Mouse (Mus musculus) liver, embryonic 12.5 days (tissue): ENCODE measurements around the gene Npw. TPM values are rescaled to one million over a fixed set of nuclear protein-coding genes. Genes with fewer than 3 reads are reported as not detected.
A peak's percentile ranks its signal among the peaks of the same experiment; 100 is the strongest.

Experiments used
- ATAC-seq: fragments of 200-750 bp; cut with Nextera tagmentation; 2 replicates; pipeline ENCODE4 v1.8.0; 2017; ENCODE audit warnings: moderate number of reproducible peaks, mild to moderate bottlenecking, moderate library complexity
- H3K27ac ChIP-seq: fragments of 300-500 bp; sonication (generic); 2 replicates; pipeline ENCODE4 v1.5.1; 2016; ENCODE audit warnings: mild to moderate bottlenecking
- H3K27me3 ChIP-seq: fragments of 300-500 bp; sonication (generic); replicated peaks from 2 replicates; pipeline ENCODE4 v1.6.1; 2016; ENCODE audit warnings: mild to moderate bottlenecking, moderate library complexity
- H3K36me3 ChIP-seq: fragments of 300-500 bp; sonication (generic); 2 replicates; pipeline ENCODE4 v1.6.1; 2016; ENCODE audit warnings: mild to moderate bottlenecking, moderate library complexity
- H3K4me1 ChIP-seq: fragments of 300-500 bp; sonication (generic); 2 replicates; pipeline ENCODE4 v1.6.1; 2016
- H3K4me2 ChIP-seq: fragments of 300-500 bp; sonication (generic); 2 replicates; pipeline ENCODE4 v1.6.1; 2016; ENCODE audit warnings: mild to moderate bottlenecking, moderate library complexity
- H3K4me3 ChIP-seq: fragments of 300-500 bp; sonication (generic); 2 replicates; pipeline ENCODE4 v1.5.1; 2016; ENCODE audit warnings: mild to moderate bottlenecking, moderate library complexity
- H3K9ac ChIP-seq: fragments of 300-500 bp; sonication (generic); 2 replicates; pipeline ENCODE4 v1.6.1; 2016; ENCODE audit warnings: mild to moderate bottlenecking, moderate library complexity
- H3K9me3 ChIP-seq: fragments of 300-500 bp; sonication (generic); replicated peaks from 2 replicates; pipeline ENCODE4 v1.6.1; 2016; ENCODE audit warnings: mild to moderate bottlenecking, moderate library complexity
- WGBS: fragments of 180-500 bp; shearing (Covaris S2); methylation state at CpG from one replicate; pipeline ENCODE4 v1.1.7; 2016; ENCODE audit not compliant: insufficient replicate concordance; 5-methylcytosine and 5-hydroxymethylcytosine counted together
- polyA plus RNA-seq: library from polyadenylated mRNA; unstranded; fragments of >200 nt; fragmentation: Nextera tagmentation; extraction: Ambion mirVana; gene quantifications from 2 replicates; pipeline ENCODE4 v1.2.1, GENCODE M21; 2016

Gene Npw
- polyA plus RNA-seq, 1 experiment from 2014 or later: 0.33 TPM

DNA sequence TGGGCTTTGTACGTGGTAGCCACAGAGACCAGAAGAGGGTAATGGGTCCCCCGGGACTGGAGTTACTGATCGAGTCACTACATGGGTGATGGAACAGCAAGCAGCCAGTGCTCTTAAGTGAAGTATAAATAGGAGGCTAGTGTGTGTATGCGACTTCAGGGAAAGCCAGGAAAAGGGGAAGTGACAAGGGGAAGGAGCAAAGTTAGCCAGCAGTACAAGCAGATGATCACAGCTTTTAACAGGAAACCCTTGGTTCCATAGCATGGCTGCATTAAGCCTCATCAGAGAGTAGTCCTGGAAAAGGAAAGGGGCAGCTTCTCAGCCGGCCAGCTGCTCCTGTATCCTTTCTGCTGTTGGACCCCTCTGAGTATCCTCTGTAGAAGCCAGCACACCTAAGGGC is 34.1 kb upstream of the Npw start:
- Histone ChIP-seq H3K27ac (no peak overlapping the region), H3K4me2 (no peak overlapping the region), H3K4me3 (no peak overlapping the region), H3K36me3 (peaks cover 23% of the 10 kb centered on the region), H3K4me1 (peaks cover 53% of the 10 kb centered on the region), H3K9ac (no peak overlapping the region), H3K27me3 (peaks cover 60% of the 10 kb centered on the region), H3K9me3 (no peaks in the 10 kb centered on the region)
- 56% methylated on average over 5 of the region's 5 CpGs for WGBS
- no peak for ATAC-seq

DNA sequence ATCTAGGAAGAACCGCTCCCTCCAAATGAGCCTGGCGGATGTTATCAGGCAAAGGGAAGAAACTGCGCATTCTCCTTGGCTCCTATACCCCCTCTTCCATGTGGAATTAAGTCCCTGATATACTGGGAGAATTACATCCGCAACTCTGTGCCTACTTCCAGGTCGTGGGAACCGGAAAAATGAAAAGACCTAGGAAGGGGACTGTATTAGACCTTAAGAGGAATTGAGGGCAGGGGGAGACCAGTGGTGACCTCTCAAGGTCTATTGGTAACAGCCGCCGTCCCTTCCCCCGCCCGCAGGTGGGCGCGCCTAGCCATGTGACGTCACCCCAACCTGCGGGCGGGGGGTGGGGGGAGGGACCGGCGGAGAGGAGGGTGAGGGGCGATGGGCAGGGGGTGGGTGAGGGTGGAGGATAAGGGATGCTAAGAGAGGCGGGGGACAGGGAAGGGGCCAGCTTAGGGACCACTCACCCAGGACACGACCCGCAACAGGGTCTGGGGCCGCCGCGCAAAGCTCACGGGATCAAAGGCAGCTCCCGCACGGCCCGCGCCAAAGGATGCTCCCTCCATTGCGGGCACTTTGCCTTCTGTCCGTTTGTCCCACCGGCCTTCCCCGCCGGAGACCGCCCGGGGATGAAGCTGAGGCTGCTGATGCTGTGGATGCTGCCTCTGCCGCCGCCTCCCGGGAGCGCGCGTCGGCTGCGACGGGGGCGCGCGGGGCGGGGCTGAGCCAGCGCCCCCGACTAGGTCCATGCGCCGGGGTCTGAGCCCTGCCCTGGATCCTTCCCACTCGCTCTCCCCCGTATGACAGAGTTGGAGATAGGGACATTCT is 31.2 kb upstream of the Npw start, which contains the start of gene Syngr3:
Gene Syngr3 (minus strand): TSS at position 705 of the 831 bp plus-strand sequence.
- ATAC-seq: no peak
- H3K4me2 ChIP-seq: peak within 1 kb of the TSS; percentile 64
- 6% methylated on average over 50 of the region's 55 CpGs for WGBS
- H3K4me3 ChIP-seq: peak within 1 kb of the TSS; percentile 42
- H3K9me3 ChIP-seq: no peaks in the 10 kb centered on the region
- H3K27me3 ChIP-seq: peaks cover 74% of the 10 kb centered on the region
- peaks cover 44% of the 10 kb centered on the region for H3K4me1 ChIP-seq
- peaks cover 23% of the 10 kb centered on the region for H3K36me3 ChIP-seq
- no peak within 1 kb of the TSS for H3K27ac ChIP-seq
- peak within 1 kb of the TSS; percentile 17; the same call in 1 of the 2 replicates for H3K9ac ChIP-seq

DNA sequence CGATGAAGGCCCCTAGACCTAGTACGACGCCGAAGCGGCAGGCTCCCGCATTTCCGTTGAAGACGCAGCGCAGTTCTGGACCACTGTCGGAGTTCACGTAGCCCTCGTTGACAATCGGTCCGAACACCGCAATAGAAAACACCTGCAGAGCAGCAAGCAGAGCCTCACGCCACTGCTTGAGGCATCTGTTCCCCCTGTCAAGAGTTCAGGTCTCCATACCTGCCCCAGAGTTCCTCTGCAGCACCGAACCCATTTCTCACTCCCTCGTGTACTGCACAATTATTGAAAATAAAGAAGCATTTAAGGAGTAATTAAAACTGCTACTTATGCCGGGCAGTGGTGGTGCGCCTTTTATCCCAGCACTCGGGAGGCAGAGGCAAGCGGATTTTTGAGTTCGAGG is 29.3 kb upstream of the Npw start:
- H3K27me3 ChIP-seq: peaks cover 68% of the 10 kb centered on the region
- peaks cover 40% of the 10 kb centered on the region for H3K4me1 ChIP-seq
- ATAC-seq: peak; percentile 2; the same call in 1 of the 2 replicates
- no peak overlapping the region for H3K27ac ChIP-seq
- H3K9ac ChIP-seq: peak overlapping the region; percentile 33; the same call in 1 of the 2 replicates
- 20% methylated on average over 23 of the region's 23 CpGs for WGBS
- peak overlapping the region; percentile 73 for H3K4me2 ChIP-seq
- H3K4me3 ChIP-seq: peak overlapping the region; percentile 47
- H3K9me3 ChIP-seq: no peaks in the 10 kb centered on the region
- H3K36me3 ChIP-seq: peaks cover 9% of the 10 kb centered on the region

DNA sequence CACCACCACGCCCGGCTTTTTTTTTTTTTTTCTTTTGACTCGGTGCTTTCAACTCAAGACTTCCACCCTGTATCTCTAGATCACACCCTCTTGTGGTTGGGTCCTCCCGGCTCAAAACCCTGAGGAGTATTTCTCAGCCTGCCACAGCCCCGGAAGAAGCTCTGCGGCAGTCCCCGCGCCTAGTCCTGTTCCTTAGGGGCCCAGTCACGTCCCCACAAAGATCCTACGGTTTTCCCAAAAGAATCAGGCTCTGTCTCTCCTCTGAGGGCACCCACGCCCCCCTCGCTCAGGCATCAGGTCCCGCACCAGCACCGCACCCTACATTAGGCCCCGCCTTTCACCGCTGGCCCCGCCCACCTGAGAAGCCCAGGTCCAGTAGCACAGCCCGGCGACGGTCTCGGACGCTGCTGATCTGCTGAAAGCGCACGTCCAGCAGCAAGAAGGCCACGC is 28.9 kb upstream of the Npw start:
- Histone ChIP-seq H3K4me2 (peak overlapping the region; percentile 73), H3K4me1 (peaks cover 40% of the 10 kb centered on the region), H3K9ac (peak overlapping the region; percentile 33; the same call in 1 of the 2 replicates), H3K36me3 (peaks cover 9% of the 10 kb centered on the region), H3K27ac (no peak overlapping the region), H3K4me3 (peak overlapping the region; percentile 47), H3K9me3 (no peaks in the 10 kb centered on the region), H3K27me3 (peaks cover 64% of the 10 kb centered on the region)
- whole genome bisulfite sequencing: 3% methylated on average over 25 of the region's 25 CpGs
- peak; percentile 71 for ATAC-seq

DNA sequence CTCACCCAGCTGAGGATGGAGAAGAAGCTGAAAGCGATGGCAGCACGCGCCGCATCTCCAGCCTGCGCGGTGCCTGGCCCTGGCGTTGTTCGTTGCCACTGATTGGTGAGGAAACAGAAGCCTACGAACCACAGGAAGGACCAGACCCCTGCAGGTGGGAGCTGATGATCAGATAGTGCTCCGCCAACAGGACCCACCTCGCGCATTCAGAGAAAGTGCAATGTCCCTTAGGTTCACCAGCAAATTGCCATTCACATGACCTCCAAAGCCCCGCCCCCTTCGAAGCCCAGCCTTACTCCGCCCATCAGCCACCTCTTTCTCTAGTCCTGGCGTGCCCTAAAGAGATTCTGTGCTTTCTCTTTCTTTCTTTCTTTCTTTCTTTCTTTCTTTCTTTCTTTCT is 28.3 kb upstream of the Npw start:
- Histone ChIP-seq H3K4me2 (peak overlapping the region; percentile 54), H3K27ac (no peak overlapping the region), H3K4me3 (peak overlapping the region; percentile 23; the same call in 1 of the 2 replicates), H3K4me1 (peaks cover 40% of the 10 kb centered on the region), H3K27me3 (peaks cover 58% of the 10 kb centered on the region), H3K9ac (no peak overlapping the region), H3K9me3 (no peaks in the 10 kb centered on the region), H3K36me3 (peaks cover 11% of the 10 kb centered on the region)
- 29% methylated on average over 16 of the region's 16 CpGs for WGBS
- ATAC-seq: peak; percentile 38; the same call in 1 of the 2 replicates

DNA sequence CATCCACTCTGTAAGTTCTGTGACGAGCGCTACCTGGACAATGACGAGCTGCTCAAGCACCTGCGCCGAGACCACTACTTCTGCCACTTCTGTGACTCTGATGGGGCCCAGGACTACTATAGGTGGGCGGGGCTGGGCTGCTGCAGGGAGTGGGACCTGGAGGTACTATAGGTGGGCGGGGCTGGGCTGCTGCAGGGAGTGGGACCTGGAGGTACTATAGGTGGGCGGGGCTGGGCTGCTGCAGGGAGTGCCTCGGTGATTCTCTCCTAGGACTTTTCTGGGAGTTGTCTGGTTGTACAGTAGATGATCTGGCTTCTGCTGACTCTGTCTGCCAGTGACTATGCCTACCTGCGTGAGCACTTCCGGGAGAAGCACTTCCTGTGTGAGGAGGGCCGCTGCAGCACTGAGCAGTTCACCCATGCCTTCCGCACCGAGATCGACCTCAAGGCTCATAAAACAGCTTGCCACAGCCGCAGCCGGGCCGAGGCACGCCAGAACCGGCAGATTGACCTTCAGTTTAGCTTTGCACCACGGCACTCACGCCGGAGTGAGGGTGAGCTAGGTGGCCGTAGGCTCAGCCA is 19.3 kb upstream of the Npw start:
- no peaks in the 10 kb centered on the region for H3K27me3 ChIP-seq
- 84% methylated on average over 24 of the region's 24 CpGs for WGBS
- no peak overlapping the region for H3K4me3 ChIP-seq
- no peak overlapping the region for H3K27ac ChIP-seq
- no peaks in the 10 kb centered on the region for H3K9me3 ChIP-seq
- peaks cover 48% of the 10 kb centered on the region for H3K4me1 ChIP-seq
- H3K36me3 ChIP-seq: peaks cover 80% of the 10 kb centered on the region
- no peak overlapping the region for H3K4me2 ChIP-seq
- no peak overlapping the region for H3K9ac ChIP-seq
- ATAC-seq: peak; percentile 61

DNA sequence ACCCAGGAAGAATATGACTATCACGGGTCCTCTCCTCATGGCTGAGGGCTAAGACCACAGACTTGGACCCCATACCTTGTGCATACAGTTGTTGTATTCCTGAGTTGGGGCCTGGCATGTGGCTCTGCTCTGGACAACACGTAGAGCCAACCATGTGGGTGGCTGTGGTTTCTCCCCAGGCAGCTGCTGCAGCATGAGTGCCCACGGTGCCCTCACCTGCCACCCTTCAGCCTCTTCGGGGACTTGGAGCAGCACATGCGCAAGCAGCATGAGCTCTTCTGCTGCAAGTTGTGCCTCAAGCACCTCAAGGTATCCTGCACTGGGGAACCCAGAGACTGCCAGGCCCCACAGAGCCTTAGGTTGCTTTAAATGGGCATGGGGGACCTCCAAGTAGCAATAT is 18.6 kb upstream of the Npw start:
- H3K4me2 ChIP-seq: no peak overlapping the region
- 86% methylated on average over 5 of the region's 5 CpGs for WGBS
- ATAC-seq: no peak
- no peak overlapping the region for H3K4me3 ChIP-seq
- H3K27ac ChIP-seq: no peak overlapping the region
- no peaks in the 10 kb centered on the region for H3K9me3 ChIP-seq
- H3K36me3 ChIP-seq: peaks cover 72% of the 10 kb centered on the region
- H3K9ac ChIP-seq: no peak overlapping the region
- H3K4me1 ChIP-seq: peaks cover 55% of the 10 kb centered on the region
- H3K27me3 ChIP-seq: no peaks in the 10 kb centered on the region

DNA sequence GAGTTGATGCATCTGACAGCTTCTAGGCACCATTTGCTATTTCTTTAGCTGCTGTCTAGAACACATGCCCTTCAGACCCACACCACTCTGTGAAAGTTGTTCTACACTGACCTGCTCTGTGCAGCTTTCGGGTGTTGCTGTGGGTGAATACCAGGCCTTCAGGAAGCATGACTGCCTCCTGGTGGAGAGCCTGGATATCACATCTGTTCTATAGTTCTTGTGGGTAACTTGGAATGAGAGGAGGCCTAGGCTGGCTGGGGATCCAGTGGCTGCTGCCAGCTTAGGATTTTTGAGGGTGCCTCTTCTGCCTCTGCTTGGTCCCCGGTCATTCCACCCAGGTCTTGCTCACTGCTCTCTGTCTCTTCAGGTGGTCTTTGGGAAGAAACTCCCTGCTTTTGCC is 17.9 kb upstream of the Npw start:
- Histone ChIP-seq H3K9me3 (no peaks in the 10 kb centered on the region), H3K27me3 (no peaks in the 10 kb centered on the region), H3K4me3 (no peak overlapping the region), H3K36me3 (peaks cover 66% of the 10 kb centered on the region), H3K27ac (no peak overlapping the region), H3K4me2 (no peak overlapping the region), H3K4me1 (peaks cover 62% of the 10 kb centered on the region), H3K9ac (no peak overlapping the region)
- peak; percentile 20; the same call in 1 of the 2 replicates for ATAC-seq
- 68% methylated on average over 2 of the region's 2 CpGs for WGBS

DNA sequence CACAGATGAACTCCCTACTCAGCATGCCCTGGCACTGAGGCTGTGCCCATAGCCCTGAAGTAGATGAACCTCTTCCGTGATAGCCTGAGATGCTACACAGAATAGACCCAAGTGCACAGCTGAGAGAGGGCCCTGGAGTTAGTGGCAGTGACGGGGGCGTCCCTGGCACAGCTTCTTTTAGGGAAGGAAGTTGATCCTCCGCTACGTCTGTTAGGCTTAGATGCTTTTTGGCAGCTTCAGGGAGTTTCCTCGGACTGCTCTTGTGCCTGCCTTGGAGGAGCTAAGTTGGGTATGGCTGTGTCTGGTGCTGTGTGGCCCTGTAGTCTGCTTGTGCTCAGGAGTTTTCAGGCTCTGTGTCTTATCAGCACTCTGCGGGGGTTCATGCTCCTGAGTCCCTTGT is 16.0 kb upstream of the Npw start:
- Histone ChIP-seq H3K4me3 (no peak overlapping the region), H3K36me3 (peaks cover 46% of the 10 kb centered on the region), H3K4me1 (peaks cover 73% of the 10 kb centered on the region), H3K4me2 (no peak overlapping the region), H3K9ac (no peak overlapping the region), H3K9me3 (no peaks in the 10 kb centered on the region), H3K27ac (peak overlapping the region; percentile 2; the same call in 1 of the 2 replicates), H3K27me3 (no peaks in the 10 kb centered on the region)
- WGBS: 66% methylated on average over 7 of the region's 7 CpGs
- ATAC-seq: no peak

DNA sequence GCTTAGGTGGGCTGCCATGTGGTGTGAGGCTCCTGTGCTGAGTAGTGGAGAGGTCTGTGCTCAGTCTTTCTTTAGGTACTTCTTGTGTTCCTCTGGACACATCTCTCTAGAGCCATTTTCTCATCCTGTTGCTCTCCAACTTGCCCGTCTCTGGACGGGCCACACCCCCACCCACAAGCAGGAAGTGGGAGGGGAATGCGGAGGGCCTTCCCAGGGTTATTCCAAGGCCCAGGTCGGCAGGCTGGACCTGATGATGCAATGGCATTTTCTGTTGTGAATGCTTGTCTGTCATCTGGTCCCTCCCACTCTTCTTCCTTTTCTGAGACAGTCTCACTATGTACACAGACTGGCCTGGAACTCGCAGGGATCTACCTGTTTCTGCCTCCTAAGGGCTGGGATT is 13.9 kb upstream of the Npw start:
- WGBS: 13% methylated on average over 5 of the region's 5 CpGs
- H3K4me1 ChIP-seq: peaks cover 74% of the 10 kb centered on the region

DNA sequence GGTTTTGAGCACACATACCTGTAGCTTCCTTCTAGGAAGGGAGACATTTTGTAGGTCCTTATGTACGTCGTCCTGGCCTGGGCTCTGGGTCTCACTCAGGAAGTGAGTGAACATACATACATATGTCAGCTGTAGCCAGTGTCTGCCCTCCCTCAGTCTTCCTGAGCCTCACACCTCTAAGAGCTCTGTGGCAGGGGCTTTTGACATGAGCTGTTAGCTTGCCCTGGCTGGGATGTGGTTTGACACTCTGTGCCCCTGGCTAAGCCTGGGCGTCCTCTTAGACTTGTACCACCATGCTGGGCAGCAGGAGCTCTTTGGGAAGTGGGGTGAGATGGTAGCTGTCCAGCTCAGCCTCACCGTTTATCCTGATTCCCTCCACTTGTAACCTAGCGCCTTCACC is 13.1 kb upstream of the Npw start:
- Histone ChIP-seq H3K4me3 (peak overlapping the region; percentile 88), H3K27ac (peak overlapping the region; percentile 64; the same call in 1 of the 2 replicates)

More for the DNA sequence above, 13.9 kb upstream of the Npw start:
- Histone ChIP-seq H3K4me2 (peak overlapping the region; percentile 90), H3K27me3 (no peaks in the 10 kb centered on the region), H3K4me3 (peak overlapping the region; percentile 88; the same call in 1 of the 2 replicates), H3K27ac (peak overlapping the region; percentile 64), H3K9ac (peak overlapping the region; percentile 42), H3K36me3 (peaks cover 25% of the 10 kb centered on the region), H3K9me3 (no peaks in the 10 kb centered on the region)
- ATAC-seq: no peak

More for the DNA sequence above, 13.1 kb upstream of the Npw start:
- Histone ChIP-seq H3K27me3 (no peaks in the 10 kb centered on the region), H3K36me3 (peaks cover 17% of the 10 kb centered on the region), H3K9me3 (no peaks in the 10 kb centered on the region), H3K4me1 (peaks cover 68% of the 10 kb centered on the region), H3K9ac (peak overlapping the region; percentile 42; the same call in 1 of the 2 replicates), H3K4me2 (peak overlapping the region; percentile 90)
- WGBS: 51% methylated on average over 5 of the region's 5 CpGs
- ATAC-seq: no peak
